Mouse (Mus musculus): Measurements from ENCODE around the gene Bahd1.

The Bahd1 gene

DNA sequence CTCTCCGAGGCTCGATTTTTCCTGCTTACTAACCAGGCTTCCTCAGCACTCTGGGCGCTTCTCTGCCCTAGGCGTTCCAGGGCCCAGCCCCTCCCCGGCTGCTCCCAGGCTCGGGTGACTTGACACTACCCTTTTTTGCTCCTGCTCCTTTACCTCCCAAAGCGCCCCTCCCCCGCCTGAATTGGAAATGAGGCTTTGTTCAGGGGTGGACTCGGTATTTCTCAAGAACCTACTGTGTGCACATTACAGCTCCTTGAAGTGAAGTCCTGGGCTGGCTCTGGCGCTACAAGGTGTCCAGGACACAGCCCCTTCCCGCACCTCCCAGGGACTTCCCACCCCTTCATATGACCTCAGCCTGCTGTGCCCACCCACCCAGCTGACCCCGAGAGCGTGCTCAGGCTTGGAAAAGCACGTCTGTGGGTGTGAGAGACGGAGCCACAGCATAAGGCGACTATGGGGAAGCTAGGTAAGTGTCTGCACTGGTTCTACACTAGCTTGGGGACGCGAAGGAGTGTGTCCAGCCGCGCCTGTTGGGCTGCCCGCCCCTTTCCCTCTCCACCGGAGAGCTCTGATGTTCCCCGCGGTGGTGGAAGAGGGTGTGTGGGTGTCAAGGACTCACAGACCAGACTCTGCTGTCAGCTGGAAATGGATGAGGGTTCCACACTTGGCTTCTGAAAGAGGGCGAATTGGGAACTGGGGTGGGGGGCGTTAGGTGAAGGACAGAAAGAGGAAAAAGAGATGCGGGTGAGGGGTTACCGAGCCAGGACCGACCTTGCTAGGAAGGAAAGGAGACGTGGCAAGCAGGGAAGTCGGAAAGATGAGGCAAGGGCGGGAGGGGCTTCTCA lies at the start of gene Bahd1:
Bahd1 (plus strand) TSS at position 397 of the 845 bp plus-strand sequence.
- peak; percentile 54 for DNase-seq

DNA sequence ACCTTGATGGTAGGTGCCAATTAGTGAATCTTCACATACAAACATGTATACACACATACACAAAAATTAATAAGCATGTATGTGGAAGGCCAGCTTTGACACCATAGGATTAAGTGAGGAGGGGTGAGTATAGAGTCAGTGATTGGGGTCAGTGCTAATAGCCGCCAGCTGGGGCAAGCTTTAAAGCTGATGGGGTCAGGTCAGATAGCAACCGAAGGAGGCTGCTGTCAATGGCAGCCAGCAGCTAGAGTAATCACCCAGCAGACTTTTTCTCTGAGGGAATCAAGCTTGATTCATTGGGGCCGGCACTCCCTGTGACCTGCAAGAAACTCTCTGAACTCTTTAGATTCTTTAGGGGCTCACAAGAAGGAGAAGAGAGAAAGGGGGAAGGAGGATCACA lies 48.4 kb upstream of the Bahd1 start:
- peak; percentile 64 for DNase-seq

DNA sequence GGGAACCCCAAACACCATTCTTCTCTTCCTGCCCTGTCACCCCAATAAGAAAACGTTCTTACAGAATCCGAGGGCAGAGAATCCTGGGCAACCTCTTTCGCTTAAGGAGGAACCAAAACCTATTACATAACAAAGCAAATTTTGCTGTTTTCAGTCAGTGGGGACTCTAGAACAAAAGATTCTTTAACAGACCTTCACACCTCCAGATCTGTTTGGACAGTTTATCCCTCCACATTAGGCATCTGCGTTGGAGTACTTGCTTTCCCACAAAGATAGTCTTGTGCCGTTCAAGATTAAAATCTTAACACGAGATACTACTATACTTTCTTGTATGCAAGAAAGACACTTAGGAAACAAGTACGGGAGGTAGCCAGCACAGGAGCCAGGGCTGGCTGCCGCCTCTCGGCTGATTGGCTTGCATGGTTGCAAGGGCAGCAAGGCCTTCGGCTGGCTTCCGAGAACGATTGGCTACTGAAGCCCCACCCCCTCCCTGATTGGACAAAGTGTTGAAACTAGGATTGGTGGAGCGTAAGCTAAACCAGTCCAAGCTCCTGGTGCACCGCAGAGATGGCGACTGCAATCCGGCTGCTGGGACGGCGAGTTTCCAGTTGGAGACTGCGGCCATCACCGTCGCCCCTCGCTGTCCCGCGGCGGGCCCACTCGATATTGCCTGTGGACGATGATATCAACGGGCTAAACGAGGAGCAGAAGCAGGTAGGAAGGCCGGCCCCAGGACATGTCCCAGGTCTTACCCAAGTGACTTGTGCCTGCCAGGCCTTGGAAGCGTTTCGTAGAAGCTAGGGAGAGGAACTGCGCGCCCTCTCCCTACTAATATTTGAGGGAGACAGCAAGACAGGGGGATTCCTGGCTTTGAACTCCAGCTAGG lies 38.5 kb upstream of the Bahd1 start, which contains the start of gene Ivd:
Ivd (plus strand) TSS at position 501 of the 886 bp plus-strand sequence.
- peak; percentile 98 for DNase-seq

DNA sequence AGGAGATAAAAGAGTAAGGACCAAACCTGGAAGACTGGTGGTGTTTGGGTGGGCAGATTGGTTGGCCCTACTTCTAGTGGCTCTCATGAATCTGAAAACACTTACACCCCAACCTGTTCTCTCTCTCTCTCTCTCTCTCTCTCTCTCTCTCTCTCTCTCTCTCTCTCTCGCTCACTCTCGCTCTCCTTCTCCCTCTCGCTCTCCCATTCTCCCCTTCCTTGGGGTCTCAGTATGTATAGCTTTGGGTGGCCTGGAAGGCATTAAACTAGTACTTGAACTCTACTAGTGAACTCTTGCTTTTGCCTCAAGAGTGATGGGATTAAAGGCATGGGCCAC lies 37.9 kb upstream of the Bahd1 start:
- no peak for DNase-seq

DNA sequence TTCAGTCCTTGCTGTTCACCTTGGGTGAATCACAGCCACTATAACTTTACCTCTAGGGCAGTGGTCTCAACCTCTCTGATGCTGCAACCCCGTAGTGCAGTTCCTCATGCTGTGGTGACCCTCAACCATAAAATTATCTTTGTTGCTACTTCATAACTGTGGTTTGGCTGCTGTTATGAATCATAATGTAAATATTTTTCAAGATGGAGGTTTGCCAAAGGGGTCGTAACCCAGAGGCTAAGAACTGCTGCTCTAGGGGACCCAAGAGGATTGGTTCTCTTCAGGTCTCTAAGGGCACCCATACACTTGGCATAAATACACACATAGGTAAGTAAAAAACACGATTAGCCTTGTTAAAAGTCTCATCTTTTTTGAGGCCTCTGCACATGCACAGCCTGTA lies 29.6 kb upstream of the Bahd1 start:
- no peak for DNase-seq

DNA sequence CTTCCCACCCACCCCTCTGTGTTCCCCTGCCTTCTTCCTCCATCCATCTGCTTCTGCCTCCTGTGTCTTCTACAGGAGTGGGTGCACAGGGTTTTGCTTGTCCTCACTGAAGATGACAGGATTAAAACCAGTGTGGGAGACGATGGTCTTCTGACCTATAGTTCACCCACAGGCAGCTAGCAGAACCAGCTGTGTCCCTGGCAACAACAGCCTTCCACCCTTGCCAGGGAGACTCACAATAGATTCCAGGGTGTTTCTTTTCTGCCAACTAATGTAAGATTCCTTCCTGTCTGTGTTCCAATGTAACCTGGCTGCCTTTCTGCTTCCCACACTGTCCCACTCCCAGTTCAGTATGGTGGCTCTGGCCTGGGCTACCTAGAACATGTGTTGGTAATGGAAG lies 29.1 kb upstream of the Bahd1 start:
- DNase-seq: no peak

DNA sequence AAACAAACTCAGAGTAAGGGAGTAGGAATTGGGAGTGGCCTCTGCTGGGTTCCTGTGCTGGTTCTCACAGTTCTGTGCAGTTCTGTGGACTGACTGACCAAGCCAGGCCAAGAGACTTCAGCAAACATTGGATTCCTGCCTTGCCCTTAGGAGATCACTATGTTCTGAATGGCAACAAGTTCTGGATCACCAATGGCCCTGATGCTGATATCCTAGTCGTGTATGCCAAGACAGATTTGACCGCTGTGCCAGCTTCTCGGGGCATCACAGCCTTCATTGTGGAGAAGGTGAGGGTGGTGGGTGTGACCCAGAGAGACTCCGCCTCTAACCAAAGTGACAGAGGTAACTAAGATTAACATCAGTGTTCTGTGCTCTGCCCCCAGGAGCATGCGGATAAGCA lies 27.2 kb upstream of the Bahd1 start:
- DNase-seq: no peak

DNA sequence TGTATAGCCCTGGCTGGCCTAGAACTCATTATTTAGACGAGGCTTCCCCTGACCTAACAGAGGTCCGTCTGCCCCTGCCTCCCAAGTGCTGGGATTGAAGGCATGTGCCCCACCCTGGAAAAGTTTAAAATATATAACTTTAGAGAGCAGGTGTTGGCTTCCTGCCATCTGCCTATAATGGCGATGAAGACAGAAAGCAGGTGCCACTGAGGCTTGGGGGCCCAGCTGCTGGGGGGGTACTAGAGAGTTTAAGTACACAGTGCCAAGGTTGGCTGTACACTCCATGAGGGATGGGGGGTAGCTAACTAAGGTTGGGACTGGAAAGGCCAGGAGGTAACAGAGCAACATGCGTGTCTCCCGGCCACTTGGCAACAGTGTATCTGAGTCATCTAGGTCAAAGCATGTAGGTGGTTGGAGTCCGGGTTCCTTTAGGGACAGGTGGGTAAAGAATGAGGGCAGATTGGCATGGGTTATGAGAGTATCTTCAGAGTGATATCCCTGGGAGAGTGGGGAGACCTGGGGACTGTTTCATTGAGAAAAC lies 26.2 kb upstream of the Bahd1 start:
- DNase-seq: no peak

DNA sequence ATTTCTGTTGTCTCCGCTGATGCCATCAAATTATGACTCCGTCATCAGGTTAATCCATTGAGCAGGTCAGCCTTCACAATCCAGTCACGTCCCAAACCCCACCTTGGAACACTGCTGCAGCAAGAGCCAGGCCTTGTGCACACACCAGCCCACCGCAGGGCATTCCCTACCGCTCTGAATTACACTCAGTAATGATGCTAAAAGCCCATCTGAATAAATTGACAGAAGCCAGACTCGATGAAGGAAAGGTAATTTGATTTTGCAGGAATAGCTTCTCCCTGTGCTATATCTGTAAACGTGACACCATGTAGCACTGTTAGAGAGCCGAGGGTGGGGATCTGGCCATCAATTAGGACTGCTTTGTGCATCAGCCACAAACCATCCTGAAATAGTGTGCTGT lies 24.9 kb upstream of the Bahd1 start:
- DNase-seq: no peak

DNA sequence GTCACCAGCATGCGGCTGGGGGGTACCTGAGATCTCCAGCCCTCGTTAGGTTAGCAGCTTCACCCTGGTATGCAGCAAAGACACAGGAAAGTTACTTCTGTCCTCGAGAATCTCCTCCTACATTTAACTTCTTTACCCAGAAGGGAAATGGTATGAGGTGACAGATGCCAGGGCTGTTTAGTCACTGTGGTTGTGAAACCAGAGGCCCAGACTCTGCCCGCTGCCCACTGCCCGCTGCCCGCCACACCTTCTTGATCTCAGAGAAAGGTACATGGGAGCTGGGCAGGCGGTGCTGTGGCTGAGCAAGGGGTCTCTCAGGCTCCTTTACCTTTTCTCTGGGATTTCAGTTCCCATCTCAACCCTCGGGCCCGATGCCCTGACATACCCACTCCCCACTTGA lies 23.7 kb upstream of the Bahd1 start:
- no peak for DNase-seq

DNA sequence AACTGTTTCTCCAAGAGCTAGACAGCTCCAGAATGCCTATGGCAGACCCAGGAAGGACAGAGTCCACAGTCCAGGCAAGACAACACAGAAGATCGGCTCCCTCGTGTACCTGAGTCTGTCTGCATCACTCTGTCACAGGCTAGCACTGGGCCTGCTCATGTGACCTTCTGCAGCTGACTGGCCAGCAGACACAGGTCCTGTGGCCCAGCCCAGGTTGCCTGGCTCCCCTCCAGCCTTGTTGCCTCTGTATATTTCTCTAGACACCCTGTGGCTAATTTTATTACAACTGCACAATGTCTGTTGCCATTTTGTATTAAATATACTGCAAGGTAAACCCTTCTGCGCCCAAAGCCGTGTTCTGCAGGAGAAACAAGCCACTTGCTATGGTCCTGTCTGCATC lies 19.2 kb upstream of the Bahd1 start:
- no peak for DNase-seq

DNA sequence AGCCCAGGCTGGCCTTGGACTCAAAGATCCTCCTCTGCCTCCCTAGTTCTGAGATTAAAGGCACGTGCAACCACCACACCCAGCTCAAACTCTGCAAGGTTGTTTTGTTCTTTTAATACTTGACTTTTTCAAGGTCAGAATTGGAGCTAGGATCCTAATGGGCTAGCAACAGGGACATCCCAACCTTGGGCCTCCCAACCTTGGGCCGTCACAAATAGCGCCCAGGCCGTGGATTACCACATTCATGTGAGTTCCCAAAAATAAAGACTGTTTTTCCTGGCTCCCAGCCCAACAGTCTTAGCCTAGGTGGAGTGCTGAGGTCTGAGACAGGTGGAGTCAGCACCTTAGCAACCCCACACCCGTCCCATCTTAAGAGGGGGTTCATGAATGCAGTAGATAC lies 18.2 kb upstream of the Bahd1 start:
- DNase-seq: no peak

DNA sequence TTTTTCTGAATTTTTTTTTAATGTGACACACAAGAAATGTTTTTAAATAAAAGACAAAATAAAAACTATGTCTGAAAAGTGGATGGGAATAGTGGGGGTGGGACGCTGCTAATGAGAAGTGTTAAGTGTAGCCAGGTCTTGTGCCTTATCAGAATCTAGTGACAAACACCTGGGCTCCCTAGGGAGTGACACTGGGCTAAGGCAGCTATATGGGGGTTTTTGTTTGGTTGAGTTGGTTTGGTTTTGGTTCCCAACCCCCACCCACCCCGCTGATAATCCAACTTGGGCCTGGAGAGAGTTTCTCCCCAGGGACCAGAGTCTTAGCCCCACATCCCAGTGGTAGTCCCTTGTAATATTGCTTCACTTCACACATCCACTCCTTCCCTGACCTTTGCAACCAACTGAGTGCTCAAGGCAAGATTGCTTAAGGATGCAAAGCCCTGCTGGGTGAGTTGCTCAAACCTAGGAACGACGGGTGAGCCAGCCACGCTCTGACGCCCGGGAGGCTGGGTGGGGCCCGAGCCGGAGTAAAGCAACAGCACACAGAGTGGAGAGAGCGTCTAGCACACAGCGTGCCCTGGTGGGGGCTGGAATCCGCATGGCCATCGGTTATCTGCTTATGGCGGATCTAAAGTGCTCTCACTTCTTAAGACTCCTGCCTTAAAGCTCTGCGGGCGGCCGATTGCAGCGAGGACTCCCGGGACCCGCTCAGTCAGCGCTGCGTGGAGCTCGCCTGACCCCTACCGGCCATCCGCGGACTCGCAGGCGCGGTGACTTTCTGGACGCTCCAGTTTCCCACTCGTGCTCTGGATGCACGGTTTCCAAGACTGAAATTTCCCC lies 17.1 kb upstream of the Bahd1 start:
- peak; percentile 89 for DNase-seq

DNA sequence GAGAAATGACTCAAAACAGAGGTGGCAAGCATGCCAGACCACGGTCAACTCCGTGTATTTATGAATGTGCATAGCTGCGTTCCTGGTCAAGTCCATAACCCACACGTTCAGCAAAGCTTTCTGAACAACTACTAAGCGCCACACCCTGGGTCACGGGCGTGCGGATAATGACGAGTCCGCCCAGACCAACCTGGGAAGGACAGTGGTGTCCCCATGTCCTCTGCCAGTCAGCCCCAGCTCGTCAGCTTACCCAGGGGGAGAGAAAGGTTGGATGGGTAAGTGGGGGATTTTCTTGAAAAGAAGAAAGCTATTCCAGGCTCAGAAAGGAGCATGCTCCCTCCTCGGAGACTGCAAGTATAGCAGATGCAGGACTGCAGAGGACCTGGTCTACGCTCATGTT lies 12.7 kb upstream of the Bahd1 start:
- DNase-seq: no peak

DNA sequence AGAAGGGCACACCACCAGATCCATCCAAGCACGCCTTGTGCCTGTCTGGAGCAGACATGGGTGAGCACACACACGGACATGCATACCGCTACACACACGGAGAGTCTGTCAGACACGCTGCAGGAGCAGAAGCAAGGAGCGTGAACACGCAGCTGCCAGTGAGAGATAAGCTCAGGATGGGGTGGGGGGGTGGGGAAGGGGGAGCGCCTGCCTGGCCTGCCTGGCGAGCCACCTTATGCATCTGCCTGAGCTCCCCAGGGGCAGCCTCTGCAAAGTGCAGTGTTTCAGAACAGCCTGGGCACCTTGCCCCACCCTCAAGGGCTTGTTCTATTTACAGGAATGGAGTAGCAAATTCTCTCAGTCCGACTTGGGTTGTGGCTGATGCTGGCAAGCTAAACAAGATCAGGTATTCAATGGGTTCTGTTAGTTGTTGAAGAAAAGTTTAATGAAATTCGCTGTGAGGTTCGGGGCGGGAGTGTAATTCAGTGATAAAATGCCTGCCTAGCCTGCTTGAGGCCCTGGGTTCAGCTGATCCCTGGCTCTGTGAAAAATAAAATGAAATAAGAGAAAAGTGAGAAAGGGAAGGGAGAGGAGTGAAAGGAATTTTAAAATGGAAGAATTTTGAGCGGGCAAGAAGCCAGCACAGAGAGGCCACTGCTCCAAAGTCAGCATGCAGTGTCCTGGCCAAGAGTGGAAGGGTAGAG lies 12.2 kb upstream of the Bahd1 start:
- DNase-seq: peak; percentile 32

DNA sequence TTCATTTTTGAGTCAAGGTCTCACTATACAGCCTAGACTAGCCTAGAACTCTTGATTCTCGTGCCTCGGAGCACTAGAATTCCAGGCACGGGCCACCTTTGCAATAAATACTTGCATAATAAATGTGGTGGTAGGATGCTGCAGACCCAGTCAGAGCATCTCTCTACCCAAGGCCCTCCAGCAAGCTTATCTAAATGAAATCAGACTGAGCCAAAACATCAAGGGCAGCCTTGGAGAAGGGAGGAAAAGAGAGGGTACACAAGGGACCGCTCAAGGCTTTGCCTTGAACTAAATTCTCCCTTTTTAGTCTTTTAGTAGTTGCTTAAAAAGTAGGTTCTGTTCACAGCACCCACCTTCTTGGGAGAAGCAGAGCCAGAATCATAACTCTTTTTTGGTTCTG lies 9.0 kb upstream of the Bahd1 start:
- DNase-seq: no peak

DNA sequence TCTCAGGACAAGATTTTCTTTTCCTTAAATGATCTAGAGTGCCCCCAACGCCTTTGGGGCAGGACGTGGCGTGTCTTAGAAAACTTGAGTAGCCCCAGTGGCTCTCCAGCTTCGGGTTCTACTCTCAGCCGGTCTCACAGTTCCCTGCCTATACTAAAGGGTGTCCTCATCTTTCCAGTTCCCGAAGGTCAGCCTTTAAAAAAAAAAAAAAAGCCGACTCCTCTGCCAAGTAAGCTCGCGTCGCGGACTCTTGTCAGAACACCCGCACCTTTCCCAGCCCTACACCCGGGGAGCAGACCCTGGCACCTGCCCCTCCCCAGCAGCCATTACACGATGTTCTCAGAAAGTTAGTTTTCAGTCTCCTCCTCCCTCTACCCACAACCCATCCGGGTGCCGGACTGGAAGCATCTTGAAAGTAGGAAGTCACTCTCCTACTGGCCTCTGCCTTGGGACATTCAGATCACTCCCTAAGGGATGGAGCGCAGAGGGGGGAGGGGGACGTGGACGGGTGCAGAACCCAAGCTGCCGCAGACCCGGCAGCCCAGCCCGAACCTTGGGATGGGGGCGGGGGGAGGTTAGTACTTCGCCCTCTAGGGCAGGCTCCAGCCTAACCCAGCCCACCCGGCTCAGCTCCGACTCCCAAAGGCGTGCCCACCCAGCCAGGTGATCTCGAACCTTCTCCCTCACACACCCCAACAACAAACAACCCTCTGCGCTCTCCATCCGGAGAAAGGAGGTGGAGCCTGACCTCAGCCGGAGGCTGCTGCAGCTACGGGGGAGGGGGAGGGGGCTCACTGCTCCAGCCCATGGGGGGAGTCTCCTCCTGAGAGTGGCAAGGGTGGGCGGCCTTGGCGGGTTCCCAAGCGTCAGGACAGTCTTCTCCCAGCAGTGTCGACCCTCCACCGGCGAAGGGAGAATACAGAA lies 3.9 kb upstream of the Bahd1 start:
- DNase-seq: peak; percentile 72

DNA sequence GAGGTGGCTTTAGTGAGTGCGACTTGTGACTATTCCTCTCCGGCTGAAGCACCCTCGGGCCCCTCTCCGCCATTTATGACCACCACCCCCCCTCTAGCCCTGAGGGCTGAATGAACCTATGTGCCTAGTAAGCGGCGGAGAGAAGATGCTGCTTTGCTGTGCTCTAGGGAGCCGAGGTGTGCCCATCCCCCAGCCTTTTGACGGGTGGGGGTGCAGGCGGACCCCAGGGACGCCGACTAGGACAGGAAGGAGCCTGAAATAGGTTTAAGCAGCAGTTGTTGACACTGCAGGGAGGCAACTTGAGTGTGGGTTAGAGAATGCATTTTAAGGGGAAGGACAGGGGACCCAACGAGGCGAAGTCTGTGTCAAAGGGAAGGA lies 3.3 kb upstream of the Bahd1 start:
- no peak for DNase-seq

DNA sequence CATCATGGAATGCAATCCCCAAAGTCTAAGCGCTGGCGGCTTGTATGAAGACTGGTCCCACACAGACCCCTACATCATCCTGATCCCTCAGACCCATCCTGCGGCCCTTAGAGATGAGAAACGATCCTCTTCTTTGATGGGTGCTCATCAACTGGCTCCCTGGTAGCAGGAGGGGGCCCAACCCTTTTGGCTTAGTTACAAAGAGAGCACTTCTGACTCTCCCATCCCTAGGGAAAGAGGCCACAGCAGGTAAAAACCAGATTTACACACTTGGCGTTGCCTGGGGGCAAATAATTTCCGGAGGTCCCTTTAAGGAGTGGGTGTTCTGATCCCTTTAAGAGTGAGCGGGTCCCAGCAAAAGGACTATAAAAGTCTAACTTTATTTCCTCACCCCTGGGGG lies 2.8 kb upstream of the Bahd1 start:
- peak; percentile 25 for DNase-seq

DNA sequence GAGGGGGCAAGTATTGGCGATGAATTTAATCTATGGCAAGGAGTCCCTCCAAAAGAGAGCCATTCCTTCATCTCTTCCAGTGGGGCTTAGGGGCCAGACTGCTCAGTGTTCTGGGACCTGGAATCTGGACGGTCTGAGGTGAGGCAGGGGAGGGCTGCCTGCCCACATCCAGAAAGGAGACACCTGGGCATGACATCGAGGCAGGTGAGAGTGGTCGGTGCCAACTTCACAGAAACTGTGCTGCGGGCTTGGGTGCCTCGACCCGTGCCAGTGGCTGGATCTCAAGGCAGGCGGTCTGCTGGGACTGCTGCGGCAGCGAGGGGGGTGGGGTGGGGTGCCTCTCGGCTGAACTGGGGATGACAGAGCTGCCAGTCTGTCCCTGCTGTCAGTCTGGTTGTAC lies 2.4 kb upstream of the Bahd1 start:
- DNase-seq: no peak

DNA sequence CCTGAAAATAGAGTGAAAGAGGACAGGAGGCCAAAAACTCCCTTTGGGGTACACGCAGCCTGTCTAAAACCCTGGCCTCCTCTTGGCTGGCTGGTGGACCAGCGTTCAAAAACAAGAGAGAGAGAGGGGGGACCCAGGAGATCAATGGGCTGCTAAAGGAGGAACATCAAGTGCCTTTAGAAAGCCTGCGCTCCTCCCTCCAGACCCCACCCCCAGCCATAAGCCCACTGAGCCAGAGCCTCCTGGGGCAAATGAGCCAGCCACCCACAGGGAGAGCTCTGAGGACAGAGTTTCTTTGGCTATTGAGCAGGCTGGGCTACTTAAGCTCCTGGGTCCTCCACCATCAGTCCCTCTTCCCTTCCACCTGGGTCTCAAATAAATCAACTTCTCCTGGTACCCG lies 1.4 kb upstream of the Bahd1 start:
- no peak for DNase-seq

Data from retina, postnatal 1 day (tissue).